Mouse (Mus musculus) MEL (cell line): ENCODE results near the gene Nr5a1. TPM values are rescaled to one million over a fixed set of nuclear protein-coding genes. Genes with fewer than 3 reads are reported as not detected.

Source experiments
- DNase-seq: peaks from one replicate; pipeline ENCODE4 v3.0.0; 2011; ENCODE audit warnings: low read depth, low spot score
- H3K27ac ChIP-seq: 2 replicates; pipeline ENCODE4 v1.5.1; 2012; ENCODE audit warnings: low read depth, mild to moderate bottlenecking, control low read depth, low read length, moderate library complexity; ENCODE audit not compliant: control insufficient read depth
- H3K27me3 ChIP-seq, 2 experiments: fragments of 150-350 bp in 1 of 2; sonication (generic) in 1 of 2; 2 replicates each; pipeline ENCODE4 v1.6.1; 2012; ENCODE audit warnings: low read length in 2 of 2, mild to moderate bottlenecking in 2 of 2, improper control_type of control experiment in 1 of 2, moderate library complexity in 1 of 2; ENCODE audit not compliant: insufficient read depth in 2 of 2, control insufficient read depth in 1 of 2
- H3K36me3 ChIP-seq, 2 experiments: 2 replicates each; pipeline ENCODE4 v1.6.1; 2012 to 2014; ENCODE audit warnings: low read length in 2 of 2, improper control_type of control experiment in 1 of 2, inconsistent platforms in 1 of 2, mild to moderate bottlenecking in 1 of 2; ENCODE audit not compliant: insufficient read depth in 2 of 2, control insufficient read depth in 1 of 2
- H3K4me1 ChIP-seq, 2 experiments: fragments of 150-350 bp in 1 of 2; sonication (generic) in 1 of 2; 2 replicates each; pipeline ENCODE4 v1.6.1; 2012; ENCODE audit warnings: low read length in 2 of 2, improper control_type of control experiment in 1 of 2, mild to moderate bottlenecking in 1 of 2; ENCODE audit not compliant: insufficient read depth in 2 of 2, control insufficient read depth in 1 of 2
- H3K4me3 ChIP-seq, 2 experiments: fragments of 150-350 bp in 1 of 2; sonication (generic) in 1 of 2; 2 replicates each; pipeline ENCODE4 v1.5.1; 2012; ENCODE audit warnings: low read depth in 2 of 2, low read length in 2 of 2, mild to moderate bottlenecking in 2 of 2, moderate library complexity in 2 of 2, control low read depth in 1 of 2, improper control_type of control experiment in 1 of 2; ENCODE audit not compliant: control insufficient read depth in 1 of 2, insufficient read depth in 1 of 2
- H3K79me2 ChIP-seq: 2 replicates; pipeline ENCODE4 v1.6.1; 2012; ENCODE audit warnings: mild to moderate bottlenecking, low read length, moderate library complexity; ENCODE audit not compliant: control insufficient read depth, poor library complexity, insufficient read depth
- H3K9ac ChIP-seq: 2 replicates; pipeline ENCODE4 v1.6.1; 2012; ENCODE audit warnings: low read depth, mild to moderate bottlenecking, control low read depth, low read length, moderate library complexity; ENCODE audit not compliant: control insufficient read depth, poor library complexity, severe bottlenecking
- H3K9me3 ChIP-seq: fragments of 150-350 bp; sonication (generic); replicated peaks from 2 replicates; pipeline ENCODE4 v1.6.1; 2012; ENCODE audit warnings: mild to moderate bottlenecking, low read length, improper control_type of control experiment, moderate library complexity; ENCODE audit not compliant: insufficient read depth
- BHLHE40 ChIP-seq: IDR thresholded peaks from 2 replicates; pipeline ENCODE4 v1.6.1; 2012; ENCODE audit warnings: low read depth, mild to moderate bottlenecking, inconsistent platforms, low read length, improper control_type of control experiment, borderline replicate concordance
- CHD1 ChIP-seq: IDR thresholded peaks from 2 replicates; pipeline ENCODE4 v1.6.1; 2012; ENCODE audit warnings: low read depth, mild to moderate bottlenecking, inconsistent platforms, low read length, improper control_type of control experiment
- CHD2 ChIP-seq: IDR thresholded peaks from 2 replicates; pipeline ENCODE4 v1.6.1; 2011; ENCODE audit warnings: low read length, improper control_type of control experiment
- CTCF ChIP-seq, 3 experiments: IDR thresholded peaks in 2 of 3; conservative IDR thresholded peaks in 1 of 3; 2 replicates each; pipeline ENCODE4 v1.5.1; 2011 to 2012; ENCODE audit warnings: low read length in 3 of 3, low read depth in 2 of 3, mild to moderate bottlenecking in 2 of 3, improper control_type of control experiment in 1 of 3, inconsistent platforms in 1 of 3, mixed read lengths in 1 of 3, moderate library complexity in 1 of 3; ENCODE audit not compliant: control insufficient read depth in 1 of 3, insufficient read depth in 1 of 3, poor library complexity in 1 of 3, severe bottlenecking in 1 of 3
- ELF1 ChIP-seq: IDR thresholded peaks from 2 replicates; pipeline ENCODE4 v1.6.1; 2014; ENCODE audit warnings: low read depth, mild to moderate bottlenecking, inconsistent platforms, low read length, improper control_type of control experiment, moderate library complexity
- GABPA ChIP-seq: IDR thresholded peaks from 2 replicates; pipeline ENCODE4 v1.6.1; 2012; ENCODE audit warnings: low read depth, mild to moderate bottlenecking, inconsistent platforms, low read length, improper control_type of control experiment, moderate library complexity
- HCFC1 ChIP-seq: IDR thresholded peaks from 2 replicates; pipeline ENCODE4 v1.6.1; 2012; ENCODE audit warnings: low read depth, mild to moderate bottlenecking, inconsistent platforms, low read length, improper control_type of control experiment, moderate library complexity
- KAT2A ChIP-seq: conservative IDR thresholded peaks from 2 replicates; pipeline ENCODE4 v1.6.1; 2012; ENCODE audit warnings: low read depth, low read length, improper control_type of control experiment, inconsistent platforms
- MAX ChIP-seq: IDR thresholded peaks from 2 replicates; pipeline ENCODE4 v1.6.1; 2011; ENCODE audit warnings: low read length, improper control_type of control experiment
- MAZ ChIP-seq: IDR thresholded peaks from 2 replicates; pipeline ENCODE4 v1.6.1; 2012; ENCODE audit warnings: low read depth, mild to moderate bottlenecking, inconsistent platforms, low read length, improper control_type of control experiment
- MEF2A ChIP-seq: IDR thresholded peaks from 2 replicates; pipeline ENCODE4 v1.6.1; 2014; ENCODE audit warnings: low read depth, mild to moderate bottlenecking, inconsistent platforms, low read length, improper control_type of control experiment; ENCODE audit not compliant: poor library complexity, insufficient replicate concordance, severe bottlenecking; ENCODE audit errors: extremely low read depth
- NRF1 ChIP-seq: IDR thresholded peaks from 2 replicates; pipeline ENCODE4 v1.6.1; 2014; ENCODE audit warnings: low read depth, mild to moderate bottlenecking, inconsistent platforms, low read length, improper control_type of control experiment, moderate library complexity; ENCODE audit not compliant: poor library complexity, insufficient read depth, severe bottlenecking
- POLR2AphosphoS5 ChIP-seq: IDR thresholded peaks from 2 replicates; pipeline ENCODE4 v1.6.1; 2012; ENCODE audit warnings: low read depth, borderline replicate concordance, mild to moderate bottlenecking, inconsistent platforms, low read length, moderate library complexity, mixed read lengths
- RAD21 ChIP-seq: IDR thresholded peaks from 2 replicates; pipeline ENCODE4 v1.6.1; 2011; ENCODE audit warnings: mild to moderate bottlenecking, low read depth, low read length, improper control_type of control experiment
- SMC3 ChIP-seq: IDR thresholded peaks from 2 replicates; pipeline ENCODE4 v1.6.1; 2011; ENCODE audit warnings: low read depth, low read length, improper control_type of control experiment
- TAL1 ChIP-seq: IDR thresholded peaks from 2 replicates; pipeline ENCODE4 v1.6.1; 2012; ENCODE audit warnings: mild to moderate bottlenecking, inconsistent platforms, low read length, moderate library complexity, mixed read lengths
- TBP ChIP-seq: IDR thresholded peaks from 2 replicates; pipeline ENCODE4 v1.8.0; 2011; ENCODE audit warnings: low read depth, low read length, improper control_type of control experiment
- UBTF ChIP-seq: IDR thresholded peaks from 2 replicates; pipeline ENCODE4 v1.6.1; 2012; ENCODE audit warnings: low read depth, mild to moderate bottlenecking, inconsistent platforms, low read length, improper control_type of control experiment, moderate library complexity, borderline replicate concordance; ENCODE audit not compliant: insufficient read depth
- ZC3H11A ChIP-seq: IDR thresholded peaks from 2 replicates; pipeline ENCODE4 v1.6.1; 2012; ENCODE audit warnings: low read depth, mild to moderate bottlenecking, inconsistent platforms, low read length, improper control_type of control experiment
- ZMIZ1 ChIP-seq: IDR thresholded peaks from 2 replicates; pipeline ENCODE4 v1.6.1; 2012; ENCODE audit warnings: low read depth, mild to moderate bottlenecking, inconsistent platforms, low read length, improper control_type of control experiment, moderate library complexity
- polyA plus RNA-seq, 2 experiments: library from polyadenylated mRNA; stranded (reverse) in 1 of 2; unstranded in 1 of 2; fragments of >175 nt in 1 of 2; fragments of >200 nt in 1 of 2; gene quantifications; 2 replicates each; pipeline versions ENCODE4 v1.2.1 to v1.2.4; 2012; ENCODE audit warnings: low replicate concordance in 2 of 2, low read depth in 1 of 2; ENCODE audit not compliant: insufficient read length in 2 of 2, insufficient read depth in 1 of 2, missing spikeins in 1 of 2
- total RNA-seq: library from RNA; depleted of rRNA; stranded (reverse); fragments of 300-350 nt; gene quantifications from 2 replicates; pipeline ENCODE4 v1.2.3, GENCODE M21; 2012

The Nr5a1 gene
- total and polyA plus RNA-seq, 3 experiments: not detected

GRCm38 (mm10) chr2:38739410-38739809, 25.1 kb upstream of the Nr5a1 start:
- TF ChIP-seq ELF1 (no peak), BHLHE40 (peak; percentile 37; the same call in 1 of the 2 replicates), CTCF (IDR thresholded peaks at IDR 0.05 in 2 of 3, conservative IDR thresholded peaks at IDR 0.05 in 1 of 3; ENCODE audit: control insufficient read depth in 1 of 3, insufficient read depth in 1 of 3, low read depth in 2 of 3, low read length in 3 of 3, poor library complexity in 1 of 3, severe bottlenecking in 1 of 3) (peak; percentile 87 to 93 (median 88)), SMC3 (peak; percentile 88), CHD1 (no peak), CHD2 (no peak), RAD21 (peak; percentile 92), ZC3H11A (peak; percentile 74)
- no peak overlapping the region for H3K9ac ChIP-seq

DNA sequence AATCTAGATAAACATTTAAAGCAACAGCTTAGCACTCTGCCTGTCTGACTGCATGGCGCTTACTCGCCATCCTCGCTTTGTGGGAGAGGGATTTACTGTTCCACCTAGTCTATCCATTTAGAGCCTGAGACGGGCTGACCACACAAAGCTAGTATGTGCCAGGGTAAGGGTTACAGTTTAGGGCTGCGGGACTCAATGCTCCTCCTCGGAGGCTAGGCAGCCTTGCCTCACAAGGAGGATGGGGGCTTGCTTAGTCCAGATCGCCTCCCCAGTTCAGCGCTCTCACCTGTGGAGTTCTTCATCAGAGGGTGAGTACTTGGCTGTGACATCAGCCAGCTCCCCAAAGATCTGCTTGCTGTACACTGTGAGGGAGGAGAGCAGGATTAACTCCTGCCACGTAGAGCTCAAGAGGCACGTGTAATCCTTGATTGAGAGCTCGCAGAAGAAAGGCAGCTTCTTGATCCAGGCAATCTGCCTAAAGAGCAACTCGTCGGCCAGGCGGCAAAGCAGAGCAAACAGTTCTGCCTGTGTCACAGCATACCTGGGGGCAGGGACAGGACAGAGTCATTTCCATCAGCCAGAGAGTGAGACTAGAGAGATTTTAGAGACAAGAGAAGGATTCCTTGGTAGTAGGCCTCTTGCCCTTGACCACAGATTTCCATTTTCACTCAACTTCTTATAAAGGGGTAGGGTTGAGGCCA, 24.4 kb upstream of the Nr5a1 start:
- no peak for DNase-seq
- H3K9ac ChIP-seq: no peak overlapping the region
- H3K79me2 ChIP-seq: no peaks in the 10 kb centered on the region
- no peaks in the 10 kb centered on the region for H3K4me1 ChIP-seq
- H3K9me3 ChIP-seq: no peaks in the 10 kb centered on the region
- no peak overlapping the region for H3K27ac ChIP-seq
- TF ChIP-seq HCFC1 (no peak), MAX (no peak), NRF1 (no peak), TAL1 (no peak), GABPA (no peak), MAZ (no peak), KAT2A (no peak), CHD1 (no peak), UBTF (no peak), TBP (no peak), ZMIZ1 (no peak), POLR2AphosphoS5 (no peak), MEF2A (no peak), CHD2 (no peak), BHLHE40 (no peak)
- TF ChIP-seq, all 39 proteins: peak for 0
- no peaks in the 10 kb centered on the region for H3K27me3 ChIP-seq
- H3K36me3 ChIP-seq: peaks cover 0 to 2% of the 10 kb centered on the region in 2 experiments; a peak in 1 of 4 replicates
- no peak overlapping the region for H3K4me3 ChIP-seq

More at GRCm38 (mm10) chr2:38739410-38739809, 25.1 kb upstream of the Nr5a1 start:
- Histone ChIP-seq H3K9me3 (no peaks in the 10 kb centered on the region), H3K27ac (no peak overlapping the region), H3K79me2 (no peaks in the 10 kb centered on the region), H3K36me3 (peaks cover 0 to 2% of the 10 kb centered on the region in 2 experiments; a peak in 1 of 4 replicates), H3K27me3 (no peaks in the 10 kb centered on the region), H3K4me3 (no peak overlapping the region), H3K4me1 (no peaks in the 10 kb centered on the region)
- peak; percentile 77 for DNase-seq
